14 mouse cellular contexts compared by ENCODE assay signal in the genomic region with DNA sequence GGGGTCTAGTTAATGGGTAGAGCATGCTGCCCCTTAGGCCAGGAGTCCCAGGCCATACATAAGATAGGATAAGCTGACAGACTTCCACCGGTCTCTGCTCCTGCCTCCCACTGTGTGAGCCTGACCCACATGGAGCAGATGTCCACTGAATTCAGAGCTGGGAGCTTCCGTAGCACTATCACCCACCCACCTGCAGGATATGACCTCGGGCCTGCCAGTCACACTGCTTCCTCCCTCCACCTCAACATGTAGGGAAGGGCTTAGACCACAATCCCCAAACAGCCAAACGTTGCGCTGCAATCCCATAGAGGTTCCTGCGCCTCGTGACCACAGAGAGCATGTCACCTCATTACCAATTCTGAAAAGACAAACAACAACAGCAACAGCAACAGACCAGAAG.
"Had no signal": no experiment of that assay in that cellular context is flagged by ENCODE, and none has a peak within 500 bp of the region (broad histone marks: within the 10 kb centered on the region; RNA-seq: fewer than 3 reads in every experiment).

No protein-coding gene starts in this region.

- H3K27ac ChIP-seq: kidney, embryonic 15.5 days; limb, embryonic 15.5 days; liver, embryonic 12.5 days; midbrain, embryonic 15.5 days; neural tube, embryonic 12.5 days; stomach, postnatal 0 days had no signal

- DNase-seq: kidney, adult 2 months; kidney, postnatal 14 days; left cerebral cortex, postnatal 4 days; lung, embryonic 14.5 days; lung, postnatal 14 days; right cerebral cortex, adult 18-20 months; thymus, postnatal 4 days had no signal

- H3K36me3 ChIP-seq: kidney, embryonic 15.5 days; limb, embryonic 15.5 days; liver, embryonic 12.5 days; midbrain, embryonic 15.5 days; neural tube, embryonic 12.5 days had no signal

- H3K9me3 ChIP-seq: kidney, embryonic 15.5 days; limb, embryonic 15.5 days; liver, embryonic 12.5 days; midbrain, embryonic 15.5 days; neural tube, embryonic 12.5 days had no signal

- H3K9ac ChIP-seq: kidney, embryonic 15.5 days; limb, embryonic 15.5 days; liver, embryonic 12.5 days; lung, embryonic 14.5 days; midbrain, embryonic 15.5 days; neural tube, embryonic 12.5 days had no signal

- H3K4me2 ChIP-seq: kidney, embryonic 15.5 days; limb, embryonic 15.5 days; liver, embryonic 12.5 days; lung, embryonic 14.5 days; midbrain, embryonic 11.5 days; midbrain, embryonic 15.5 days; neural tube, embryonic 12.5 days had no signal

- ATAC-seq: liver, embryonic 12.5 days; midbrain, embryonic 15.5 days had no signal

- H3K4me3 ChIP-seq: kidney, embryonic 15.5 days; limb, embryonic 15.5 days; liver, embryonic 12.5 days; midbrain, embryonic 15.5 days; neural tube, embryonic 12.5 days had no signal

- H3K27me3 ChIP-seq: limb, embryonic 15.5 days; liver, embryonic 12.5 days; midbrain, embryonic 15.5 days; neural tube, embryonic 12.5 days had no signal
